Mouse (Mus musculus): ENCODE results near the gene Mpp2. TPM values are rescaled to one million over a fixed set of nuclear protein-coding genes. Genes with fewer than 3 reads are reported as not detected.

Gene Mpp2
- total RNA-seq, 2 experiments from 2014 or later = 2.1 to 3.1 TPM

- intact Hi-C loops (cut with DNase I) = no loop called here
- no peak for DNase-seq
Observed at GRCm38 (mm10) chr11:102019736-102020135, 68.6 kb downstream of the Mpp2 start.

- intact Hi-C loops (cut with DNase I) = no loop called here
- peak; percentile 33 to 52 for DNase-seq
Observed at GRCm38 (mm10) chr11:102016136-102016535, 72.2 kb downstream of the Mpp2 start.

DNA sequence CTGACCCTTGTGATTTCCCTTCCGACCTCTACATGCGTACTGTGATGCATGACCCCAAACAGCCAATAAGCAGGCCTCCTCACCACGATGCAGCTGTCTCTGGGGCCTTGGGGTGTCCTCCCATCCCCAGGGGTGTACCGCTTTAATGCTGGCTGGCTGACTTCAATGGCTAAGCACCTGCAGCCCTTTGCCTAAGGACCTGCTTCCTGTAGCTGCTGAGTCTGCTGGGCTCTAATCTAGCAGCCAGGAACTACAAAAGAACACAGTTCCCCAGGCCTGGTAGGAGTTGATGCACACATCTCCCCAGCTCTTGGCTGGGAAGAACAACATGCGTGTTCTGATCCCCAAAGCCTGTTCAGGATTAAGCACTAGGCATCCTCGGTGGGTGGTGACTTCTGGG lies 72.8 kb downstream of the Mpp2 start:
- DNase-seq = no peak
- intact Hi-C loops (cut with DNase I) = no loop called here

DNA sequence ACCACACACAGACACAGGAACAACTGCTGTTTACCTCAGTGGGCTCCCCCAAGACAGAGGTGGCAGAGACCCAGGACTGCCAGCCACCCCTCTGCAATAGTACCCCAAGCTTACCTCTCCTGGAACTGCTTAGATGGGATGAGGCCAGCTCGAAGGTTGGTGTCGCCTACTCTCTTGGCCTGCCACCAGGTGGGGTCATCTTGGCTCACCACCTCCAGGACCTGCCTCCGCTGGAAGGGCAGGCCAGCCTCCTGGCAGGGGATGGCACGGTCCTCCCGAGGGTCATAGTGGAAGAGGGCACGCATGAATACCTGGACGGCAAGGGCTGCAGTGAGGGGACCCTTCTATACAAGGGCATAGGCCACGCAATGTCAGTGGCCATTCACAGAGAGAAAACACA lies 75.1 kb downstream of the Mpp2 start:
- DNase-seq = no peak
- intact Hi-C loops (cut with DNase I) = no loop called here

GRCm38 (mm10) chr11:102011510-102011909 lies 76.8 kb downstream of the Mpp2 start:
- no peak for DNase-seq
- intact Hi-C loops (cut with DNase I) = no loop called here

DNA sequence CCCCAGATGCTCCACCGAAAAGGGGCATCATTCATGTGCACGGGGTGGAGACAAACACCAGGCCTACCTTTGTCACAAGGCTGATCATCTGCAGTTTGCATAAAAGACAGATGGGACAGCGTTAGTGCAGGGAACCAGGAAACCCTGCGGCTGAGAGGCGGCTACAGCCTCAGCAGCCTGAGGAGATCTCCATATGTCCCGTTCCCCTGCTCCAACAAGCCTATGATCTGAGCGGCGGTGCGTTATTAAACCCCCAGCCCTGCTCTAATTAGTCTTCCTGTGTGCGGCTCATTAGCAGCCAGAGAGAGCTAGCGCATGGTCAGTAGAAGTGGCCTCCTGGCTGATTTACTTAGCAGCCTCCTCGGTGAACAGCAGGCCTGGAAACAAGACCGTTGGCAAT lies 78.2 kb downstream of the Mpp2 start:
- intact Hi-C loops (cut with DNase I) = no loop called here
- no peak for DNase-seq

- DNase-seq = no peak
- intact Hi-C loops (cut with DNase I) = no loop called here
Observed at GRCm38 (mm10) chr11:102008954-102009637, 79.2 kb downstream of the Mpp2 start.

DNA sequence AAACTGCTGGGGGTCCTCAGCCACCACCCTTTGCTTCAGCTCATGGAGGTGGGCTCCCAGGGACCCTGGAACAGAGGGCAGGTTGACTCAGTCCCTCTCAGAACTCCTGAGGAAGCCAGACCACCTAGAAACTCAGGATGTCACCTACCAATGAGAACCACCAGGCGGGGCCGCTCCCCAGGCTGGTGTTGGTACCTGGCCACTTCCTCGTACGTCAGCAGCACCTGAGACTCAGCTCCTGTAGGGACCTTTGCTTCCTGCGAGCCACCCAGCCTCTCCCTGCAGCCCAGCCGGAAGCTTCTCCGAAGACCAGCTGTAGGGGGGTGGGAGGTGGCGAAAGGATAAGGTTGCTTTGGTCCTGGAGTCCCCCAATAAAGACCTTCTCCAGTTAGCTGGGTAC lies 79.9 kb downstream of the Mpp2 start:
- DNase-seq = no peak
- intact Hi-C loops (cut with DNase I) = no loop called here

Other genes with a start within 250 kb of the Mpp2 start
- gene Meox1, start 194.1 kb downstream of the Mpp2 start, total RNA-seq (2021) = 1 to 10 TPM; 6.9 to 8.0 TPM
- 1 to 10 TPM; 2.1 to 2.7 TPM for gene Sost, start 121.5 kb downstream of the Mpp2 start, total RNA-seq (2021)
- gene Cfap97d1, start 104.2 kb downstream of the Mpp2 start, total RNA-seq (2021) = not detected
- 100 to 1,000 TPM; 113 to 123 TPM for gene Dusp3, start 101.5 kb downstream of the Mpp2 start, total RNA-seq (2021)
- gene Mpp3, start 60.1 kb downstream of the Mpp2 start, total RNA-seq (2021) = 1 to 10 TPM; 1.7 to 1.9 TPM
- gene Cd300lg, start 47.0 kb downstream of the Mpp2 start, total RNA-seq (2021) = 10 to 100 TPM; 68.3 to 69.5 TPM
- not detected for gene Ppy, start 12.8 kb upstream of the Mpp2 start, total RNA-seq (2021)
- gene Pyy, start 19.3 kb upstream of the Mpp2 start, total RNA-seq (2021) = not detected
- not detected for gene Nags, start 57.0 kb upstream of the Mpp2 start, total RNA-seq (2021)
- gene Tmem101, start 67.9 kb upstream of the Mpp2 start, total RNA-seq (2021) = 10 to 100 TPM; 13.0 to 13.7 TPM
- 10 to 100 TPM; 44.7 to 52.6 TPM for gene Lsm12, start 96.8 kb upstream of the Mpp2 start, total RNA-seq (2021)
- gene G6pc3, start 101.1 kb upstream of the Mpp2 start, total RNA-seq (2021) = 10 to 100 TPM; 45.1 to 47.3 TPM
- 100 to 1,000 TPM; 141 to 143 TPM for gene Hdac5, start 141.7 kb upstream of the Mpp2 start, total RNA-seq (2021)
- under 1 TPM; 0.14 to 0.25 TPM for gene BC030867, start 160.4 kb upstream of the Mpp2 start, total RNA-seq (2021)
- gene Asb16, start 180.2 kb upstream of the Mpp2 start, total RNA-seq (2021) = 1 to 10 TPM in 1 of 2 experiments, under 1 TPM in 1; 0.73 to 1.1 TPM
- 10 to 100 TPM; 25.2 to 26.7 TPM for gene Tmub2, start 196.4 kb upstream of the Mpp2 start, total RNA-seq (2021)
- gene Atxn7l3, start 208.1 kb upstream of the Mpp2 start, total RNA-seq (2021) = 10 to 100 TPM; 22.9 to 24.2 TPM
- gene Ubtf, start 231.2 kb upstream of the Mpp2 start, total RNA-seq (2021) = 10 to 100 TPM; 57.2 to 60.4 TPM

Measured in heart, postnatal 36 days (tissue).